ENCODE assay signal across 8 mouse cellular contexts in genomic region chr6:71823488-71823887, GRCm38 (mm10). TPM values are rescaled to one million over a fixed set of nuclear protein-coding genes. Genes with fewer than 3 reads are reported as not detected.
DNase-seq lines count a peak whose midpoint lies in the region; ATAC-seq and TF ChIP-seq lines count a peak whose summit lies in the region.

No protein-coding gene starts in this region.

- ATAC-seq in activated CD4-positive, CD25-positive, alpha-beta regulatory T cell, adult 4 months = peak; percentile 97
- ATAC-seq in megakaryocyte progenitor cell, adult 5-6 weeks (replicated peaks; ENCODE audit: poor library complexity) = peak; percentile 100

- H3K4me3 ChIP-seq in cortical plate, adult 2 months (ENCODE audit: insufficient read depth, low read length) = peak overlapping the region; percentile 54

- H3K27ac ChIP-seq in cortical plate, adult 2 months (ENCODE audit: insufficient read depth, low read length) = no peak overlapping the region

- no peak for TF ChIP-seq CTCF in cortical plate, adult 2 months (IDR thresholded peaks at IDR 0.05; ENCODE audit: extremely low read depth, insufficient read depth, low read length)

- peak; percentile 75 to 82 for DNase-seq in gastrocnemius, adult 8-10 months (ENCODE audit: low spot score in 2 of 2)
- DNase-seq in induced T-regulatory cell, adult 2 months (ENCODE audit: low read depth) = peak; percentile 94
- DNase-seq in left cerebral cortex, adult 9 months (ENCODE audit: low spot score in 2 of 2) = peak; percentile 71 to 89
- DNase-seq in right cerebral cortex, postnatal 14 days = peak; percentile 84
- peak; percentile 85 to 89 for DNase-seq in urinary bladder, postnatal 36 days (ENCODE audit: low spot score in 2 of 2)

- TF ChIP-seq POLR2A in cortical plate, adult 2 months (IDR thresholded peaks at IDR 0.05; ENCODE audit: extremely low read depth, insufficient read depth, low read length) = peak; percentile 69; the same call in 1 of the 2 replicates

- peaks cover 1% of the 10 kb centered on the region; the same call in 1 of the 2 replicates for H3K4me1 ChIP-seq in cortical plate, adult 2 months (ENCODE audit: control insufficient read depth, insufficient read depth, low read length)

RNA-seq across cellular contexts. Expression of gene Mrpl35, which starts 3.3 kb away (rescaled TPM):
- 10 to 100 TPM; 66.2 to 66.4 TPM for polyA plus RNA-seq in activated CD4-positive, CD25-positive, alpha-beta regulatory T cell, adult 4 months (2017; shearing (Covaris generic))
- 17.3 and 17.9 TPM in 2 replicates for polyA plus RNA-seq in cortical plate, adult 2 months (2012; rRNA removed)
- 10 to 100 TPM; 33.5 to 42.3 (median 36.9) TPM for total RNA-seq in gastrocnemius, adult 8-10 months (2022)
- 49.4 and 58.9 TPM in 2 replicates for total RNA-seq in megakaryocyte progenitor cell, adult 5-6 weeks (2015)
- total RNA-seq in megakaryocyte progenitor cell, adult 5-6 weeks (2017) = 22.9 and 33.4 TPM in 2 replicates

RNA-seq across cellular contexts. Expression of gene Immt, which starts 7.6 kb away (rescaled TPM):
- 100 to 1,000 TPM; 110 to 119 TPM for polyA plus RNA-seq in activated CD4-positive, CD25-positive, alpha-beta regulatory T cell, adult 4 months (2017; shearing (Covaris generic))
- 82.1 and 85.2 TPM in 2 replicates for polyA plus RNA-seq in cortical plate, adult 2 months (2012; rRNA removed)
- 100 to 1,000 TPM; 260 to 279 (median 270) TPM for total RNA-seq in gastrocnemius, adult 8-10 months (2022)
- 163 and 190 TPM in 2 replicates for total RNA-seq in megakaryocyte progenitor cell, adult 5-6 weeks (2015)
- 128 and 149 TPM in 2 replicates for total RNA-seq in megakaryocyte progenitor cell, adult 5-6 weeks (2017)
